Mouse (Mus musculus) heart, adult 18-20 months (tissue): ENCODE results near the gene Trim69. TPM values are rescaled to one million over a fixed set of nuclear protein-coding genes. Genes with fewer than 3 reads are reported as not detected.
"Not testable (repeated sequence)": the region's sequence is repeated elsewhere in the genome, so short reads cannot be mapped to it uniquely, and the experiment has no call there.

ENCODE experiments used
- DNase-seq, 2 experiments: peaks; one replicate each; pipeline ENCODE4 v3.0.0; 2021 to 2022; ENCODE audit warnings: mixed read lengths in 1 of 2
- total RNA-seq, 2 experiments: library from RNA; stranded (reverse); gene quantifications; 2 replicates each; pipeline ENCODE4 v1.2.3; 2021

Trim69 gene
- total RNA-seq, 2 experiments from 2014 or later, result not detected

GRCm38 (mm10) chr2:122210534-122211228, 50.2 kb downstream of the Trim69 start:
- no peak for DNase-seq

GRCm38 (mm10) chr2:122217075-122217474, 56.6 kb downstream of the Trim69 start:
- not testable (repeated sequence) for DNase-seq

GRCm38 (mm10) chr2:122218234-122218633, 57.7 kb downstream of the Trim69 start:
- DNase-seq, result no peak

- no peak for DNase-seq
Measured at GRCm38 (mm10) chr2:122221378-122221777, 60.9 kb downstream of the Trim69 start.

- no peak for DNase-seq
Measured at GRCm38 (mm10) chr2:122221798-122222197, 61.3 kb downstream of the Trim69 start.

GRCm38 (mm10) chr2:122222272-122222671, 61.8 kb downstream of the Trim69 start:
- DNase-seq, result no peak

- no peak for DNase-seq
Measured at GRCm38 (mm10) chr2:122223654-122224053, 63.2 kb downstream of the Trim69 start.

Other genes starting within 250 kb of the Trim69 start
- 10 to 100 TPM; 11.2 to 13.6 TPM for gene Ctdspl2, start 204.7 kb upstream of the Trim69 start, total RNA-seq
- gene Mageb3, start 204.6 kb upstream of the Trim69 start, total RNA-seq, result not detected
- 10 to 100 TPM; 22.1 to 22.3 TPM for gene Eif3j1, start 132.2 kb upstream of the Trim69 start, total RNA-seq
- 10 to 100 TPM; 10.7 to 13.1 TPM for gene Spg11, start 42.3 kb upstream of the Trim69 start, total RNA-seq
- 100 to 1,000 TPM; 297 to 515 TPM for gene B2m, start 13.0 kb upstream of the Trim69 start, total RNA-seq
- gene Patl2, start 25.5 kb downstream of the Trim69 start, total RNA-seq, result not detected
- gene Terb2, start 25.6 kb downstream of the Trim69 start, total RNA-seq, result not detected
- 100 to 1,000 TPM; 206 to 214 TPM for gene Sord, start 74.0 kb downstream of the Trim69 start, total RNA-seq
- under 1 TPM; 0.27 to 0.44 TPM for gene Duox2, start 137.7 kb downstream of the Trim69 start, total RNA-seq
- under 1 TPM in 1 of 2 experiments, not detected in 1; 0.18 TPM for gene Duoxa2, start 138.2 kb downstream of the Trim69 start, total RNA-seq
- under 1 TPM in 1 of 2 experiments, not detected in 1; 0.25 TPM for gene Duoxa1, start 153.0 kb downstream of the Trim69 start, total RNA-seq
- under 1 TPM; 0.17 to 0.28 TPM for gene Duox1, start 155.0 kb downstream of the Trim69 start, total RNA-seq
- 1 to 10 TPM; 5.1 to 5.3 TPM for gene Shf, start 208.5 kb downstream of the Trim69 start, total RNA-seq